Mouse (Mus musculus): ENCODE measurements at regions not wholly inside any gene's neighbourhood (a gene's known extent, or its start where the extent isn't known, plus 50 kb on each side); places are given as distances from the start of the nearest gene placed in this dataset.
A peak's percentile ranks its signal among the peaks of the same experiment; 100 is the strongest.

GRCm38 (mm10) chr5:97223238-97223857 is 112.0 kb upstream of the Paqr3 start:
- peak in 1 of 2 experiments; percentile 34 for DNase-seq (ENCODE audit: low spot score in 2 of 2)

GRCm38 (mm10) chr5:97222489-97223237 is 111.3 kb upstream of the Paqr3 start:
- no peak for DNase-seq (ENCODE audit: low spot score in 2 of 2)

GRCm38 (mm10) chr5:97218712-97219111 is 107.3 kb upstream of the Paqr3 start:
- no peak for DNase-seq (ENCODE audit: low spot score in 2 of 2)

- DNase-seq (ENCODE audit: low spot score in 2 of 2) = no peak
These were observed 94.2 kb upstream of the Paqr3 start for GRCm38 (mm10) chr5:97205606-97206005.

GRCm38 (mm10) chr5:97204337-97204736 is 92.9 kb upstream of the Paqr3 start:
- DNase-seq (ENCODE audit: low spot score in 2 of 2) = no peak

GRCm38 (mm10) chr5:97203646-97204045 is 92.2 kb upstream of the Paqr3 start:
- no peak for DNase-seq (ENCODE audit: low spot score in 2 of 2)

- DNase-seq (ENCODE audit: low spot score in 2 of 2) = no peak
These were observed 91.2 kb upstream of the Paqr3 start for GRCm38 (mm10) chr5:97202557-97202956.

- DNase-seq (ENCODE audit: low spot score in 2 of 2) = no peak
These were observed 89.3 kb upstream of the Paqr3 start for GRCm38 (mm10) chr5:97200655-97201054.

GRCm38 (mm10) chr5:97195281-97195660 is 83.9 kb upstream of the Paqr3 start:
- no peak for DNase-seq (ENCODE audit: low spot score in 2 of 2)

- no peak for DNase-seq (ENCODE audit: low spot score in 2 of 2)
These were observed 83.4 kb upstream of the Paqr3 start for GRCm38 (mm10) chr5:97194656-97195280.

GRCm38 (mm10) chr5:97192656-97193055 is 81.3 kb upstream of the Paqr3 start:
- no peak for DNase-seq (ENCODE audit: low spot score in 2 of 2)

- no peak for DNase-seq (ENCODE audit: low spot score in 2 of 2)
These were observed 79.3 kb upstream of the Paqr3 start for GRCm38 (mm10) chr5:97190695-97191094.

- DNase-seq (ENCODE audit: low spot score in 2 of 2) = no peak
These were observed 73.1 kb upstream of the Paqr3 start for GRCm38 (mm10) chr5:97184512-97184911.

GRCm38 (mm10) chr5:97181249-97181648 is 69.9 kb upstream of the Paqr3 start:
- DNase-seq (ENCODE audit: low spot score in 2 of 2) = no peak

- no peak for DNase-seq (ENCODE audit: low spot score in 2 of 2)
These were observed 63.0 kb upstream of the Paqr3 start for GRCm38 (mm10) chr5:97174446-97174845.

- DNase-seq (ENCODE audit: low spot score in 2 of 2) = no peak
These were observed 56.2 kb upstream of the Paqr3 start for GRCm38 (mm10) chr5:97167401-97168249.

GRCm38 (mm10) chr5:97166128-97166883 is 54.9 kb upstream of the Paqr3 start:
- no peak for DNase-seq (ENCODE audit: low spot score in 2 of 2)

All from right cerebral cortex, adult 2 months (tissue).